Mouse (Mus musculus) brown adipose tissue, adult 24 weeks (tissue): ENCODE results near the gene Ubp1. TPM values are rescaled to one million over a fixed set of nuclear protein-coding genes. Genes with fewer than 3 reads are reported as not detected.
"Not testable (repeated sequence)": the region's sequence is repeated elsewhere in the genome, so short reads cannot be mapped to it uniquely, and the experiment has no call there.

Experiments used
- H3K27ac ChIP-seq: fragments of 200-500 bp; replicated peaks from 2 replicates; pipeline ENCODE4 v1.5.1; 2012; ENCODE audit warnings: low read depth, mild to moderate bottlenecking, low read length
- H3K4me1 ChIP-seq: fragments of 200-500 bp; 2 replicates; pipeline ENCODE4 v1.6.1; 2012; ENCODE audit warnings: low read length, mixed read lengths; ENCODE audit not compliant: control insufficient read depth, insufficient read depth, insufficient read length
- H3K4me3 ChIP-seq: fragments of 200-500 bp; 2 replicates; pipeline ENCODE4 v1.5.1; 2012; ENCODE audit warnings: low read depth, mild to moderate bottlenecking, low read length, moderate library complexity; ENCODE audit not compliant: insufficient read depth
- polyA plus RNA-seq: library from polyadenylated mRNA; stranded (reverse); fragments of >200 nt; gene quantifications from 2 replicates; pipeline ENCODE4 v1.2.4, GENCODE M21; 2012; ENCODE audit not compliant: missing spikeins, insufficient read depth, insufficient read length

Ubp1 gene
- polyA plus RNA-seq = 23.6 and 27.8 TPM in 2 replicates

- Histone ChIP-seq H3K4me1 (peaks cover 11% of the 10 kb centered on the region), H3K27ac (peak within 1 kb of the TSS; percentile 93)
These were observed at the start of gene Ubp1 for GRCm38 (mm10) chr9:113930534-113931374. Gene Ubp1 (plus strand): TSS chr9:113930934.

GRCm38 (mm10) chr9:113894903-113895302 lies 35.8 kb upstream of the Ubp1 start:
- no peaks in the 10 kb centered on the region for H3K4me1 ChIP-seq

More at GRCm38 (mm10) chr9:113930534-113931374, at the start of gene Ubp1:
- peak within 1 kb of the TSS; percentile 97 for H3K4me3 ChIP-seq

GRCm38 (mm10) chr9:113903136-113903535 lies 27.6 kb upstream of the Ubp1 start:
- H3K27ac ChIP-seq = no peak overlapping the region

More at GRCm38 (mm10) chr9:113894903-113895302, 35.8 kb upstream of the Ubp1 start:
- H3K27ac ChIP-seq = no peak overlapping the region
- no peak overlapping the region for H3K4me3 ChIP-seq

GRCm38 (mm10) chr9:113904315-113904714 lies 26.4 kb upstream of the Ubp1 start:
- H3K4me1 ChIP-seq, H3K4me3 ChIP-seq, H3K27ac ChIP-seq: not testable (repeated sequence)

More at GRCm38 (mm10) chr9:113903136-113903535, 27.6 kb upstream of the Ubp1 start:
- Histone ChIP-seq H3K4me3 (no peak overlapping the region), H3K4me1 (no peaks in the 10 kb centered on the region)

GRCm38 (mm10) chr9:113915789-113916188 lies 14.9 kb upstream of the Ubp1 start:
- Histone ChIP-seq H3K27ac (no peak overlapping the region), H3K4me1 (no peaks in the 10 kb centered on the region), H3K4me3 (no peak overlapping the region)

GRCm38 (mm10) chr9:113922677-113923076 lies 8.1 kb upstream of the Ubp1 start:
- Histone ChIP-seq H3K4me3 (no peak overlapping the region), H3K4me1 (no peaks in the 10 kb centered on the region), H3K27ac (no peak overlapping the region)

- no peak overlapping the region for H3K4me3 ChIP-seq
- no peak overlapping the region for H3K27ac ChIP-seq
- H3K4me1 ChIP-seq = peaks cover under 1% of the 10 kb centered on the region; the same call in 1 of the 2 replicates
These were observed 5.9 kb upstream of the Ubp1 start for GRCm38 (mm10) chr9:113924883-113925282.

- H3K4me3 ChIP-seq = no peak overlapping the region
- 0 out of 2 replicates have a peak overlapping the region, but pooled peaks have one; percentile 50 for H3K27ac ChIP-seq
- H3K4me1 ChIP-seq = peaks cover 9% of the 10 kb centered on the region
These were observed 2.1 kb upstream of the Ubp1 start for GRCm38 (mm10) chr9:113928591-113928990.

GRCm38 (mm10) chr9:113929676-113930075 lies 1.1 kb upstream of the Ubp1 start:
- peak overlapping the region; percentile 93 for H3K27ac ChIP-seq
- H3K4me3 ChIP-seq = no peak overlapping the region
- H3K4me1 ChIP-seq = peaks cover 11% of the 10 kb centered on the region

- H3K4me3 ChIP-seq = peak overlapping the region; percentile 97
- H3K27ac ChIP-seq = peak overlapping the region; percentile 73
- peaks cover 11% of the 10 kb centered on the region for H3K4me1 ChIP-seq
These were observed 803 bp downstream of the Ubp1 start for GRCm38 (mm10) chr9:113931375-113932099.

GRCm38 (mm10) chr9:113932100-113932470 lies 1.4 kb downstream of the Ubp1 start:
- Histone ChIP-seq H3K4me3 (peak overlapping the region; percentile 97), H3K27ac (peak overlapping the region; percentile 73), H3K4me1 (peaks cover 11% of the 10 kb centered on the region)

- Histone ChIP-seq H3K27ac (peak overlapping the region; percentile 73), H3K4me1 (peaks cover 11% of the 10 kb centered on the region), H3K4me3 (peak overlapping the region; percentile 97)
These were observed 1.8 kb downstream of the Ubp1 start for GRCm38 (mm10) chr9:113932501-113932900.

- no peak overlapping the region for H3K4me3 ChIP-seq
- peaks cover 14% of the 10 kb centered on the region for H3K4me1 ChIP-seq
- H3K27ac ChIP-seq = no peak overlapping the region
These were observed 4.9 kb downstream of the Ubp1 start for GRCm38 (mm10) chr9:113935638-113936037.

GRCm38 (mm10) chr9:113939063-113939850 lies 8.5 kb downstream of the Ubp1 start:
- H3K27ac ChIP-seq = no peak overlapping the region

More at GRCm38 (mm10) chr9:113939063-113939850, 8.5 kb downstream of the Ubp1 start:
- no peak overlapping the region for H3K4me3 ChIP-seq
- H3K4me1 ChIP-seq = peaks cover 12% of the 10 kb centered on the region
